Mouse (Mus musculus): ENCODE results near the gene Gm49322.
"Not testable (repeated sequence)": the region's sequence is repeated elsewhere in the genome, so short reads cannot be mapped to it uniquely, and the experiment has no call there.

Gene Gm49322

DNA sequence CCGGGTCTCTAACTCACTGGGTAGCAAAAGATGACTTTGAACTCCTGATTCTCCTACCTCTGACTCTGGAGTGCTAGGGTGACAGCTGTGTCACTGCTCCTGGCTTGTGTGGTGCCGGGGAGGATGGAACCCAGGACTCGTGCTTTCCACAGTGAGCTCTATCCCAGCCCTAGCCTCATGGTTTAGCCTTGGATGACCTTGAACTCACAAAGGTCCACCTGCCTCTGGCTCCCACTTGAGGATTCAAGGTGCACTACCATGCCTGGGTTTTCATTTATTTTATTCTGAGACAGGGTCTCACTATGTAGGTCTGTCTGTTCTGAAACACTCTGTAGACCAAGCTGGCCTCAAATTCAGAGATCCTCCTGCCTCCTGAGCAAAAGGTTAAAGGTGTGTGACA is 8.0 kb downstream of the Gm49322 start:
- no peak for DNase-seq

GRCm38 (mm10) chr10:80614351-80614750 is 8.5 kb downstream of the Gm49322 start:
- DNase-seq, result no peak

DNA sequence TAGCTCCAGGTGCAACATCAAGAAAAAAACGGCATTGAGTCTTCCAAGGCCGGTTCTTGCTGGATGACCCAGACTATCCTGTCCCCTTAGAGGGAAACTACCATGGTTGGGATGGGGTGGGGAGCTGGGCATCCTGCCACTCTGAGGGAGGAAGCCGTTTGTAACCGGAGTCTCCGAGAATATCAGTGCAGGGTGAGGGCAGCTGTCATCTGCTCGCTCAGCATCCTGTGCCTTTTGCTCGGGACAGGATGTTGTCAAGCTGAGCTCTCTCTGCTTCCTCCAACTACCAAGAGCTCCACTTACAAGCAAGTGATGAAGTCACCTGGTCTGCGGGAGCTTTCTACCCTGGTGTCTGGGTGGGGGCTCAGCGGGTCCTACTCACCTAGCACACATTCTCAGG is 12.4 kb downstream of the Gm49322 start:
- no peak for DNase-seq

DNA sequence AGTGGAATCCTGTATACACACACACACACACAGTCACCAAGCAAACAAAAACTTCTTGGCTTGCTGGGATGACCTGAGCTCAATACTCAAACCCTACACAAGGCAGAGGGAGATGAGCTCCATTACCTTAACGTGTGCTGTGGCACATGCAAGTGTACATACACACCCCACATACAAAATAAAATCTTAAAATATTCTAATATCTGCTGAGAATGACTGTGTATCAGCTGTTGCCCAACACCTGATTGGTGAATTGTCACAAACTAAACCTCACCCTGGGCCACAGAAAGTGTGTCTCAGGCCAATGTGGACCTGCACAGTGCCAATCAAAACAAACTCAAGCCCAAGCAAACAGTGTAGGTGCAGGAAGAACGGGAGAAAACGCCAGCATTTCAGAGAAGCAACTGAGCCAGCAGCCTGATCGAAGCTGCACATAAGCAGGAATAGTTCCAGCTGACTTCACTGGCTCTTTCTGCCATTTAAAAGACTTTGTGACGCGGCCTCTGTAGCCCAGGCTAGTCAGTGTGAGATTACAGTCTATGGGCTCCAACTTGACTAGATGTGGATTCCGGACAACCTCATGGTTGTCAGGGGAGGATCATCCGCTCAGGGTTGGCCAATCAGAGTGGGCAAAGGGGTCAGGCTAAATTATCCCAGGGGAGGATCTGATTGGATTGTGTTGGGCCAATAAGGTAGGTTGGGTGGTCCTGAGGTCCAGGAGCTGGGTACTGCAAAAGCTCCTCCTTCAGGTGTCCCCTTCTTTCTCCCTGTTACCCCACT is 13.8 kb downstream of the Gm49322 start:
- DNase-seq, result no peak

GRCm38 (mm10) chr10:80620365-80620764 is 14.5 kb downstream of the Gm49322 start:
- peak; percentile 68 for DNase-seq

DNA sequence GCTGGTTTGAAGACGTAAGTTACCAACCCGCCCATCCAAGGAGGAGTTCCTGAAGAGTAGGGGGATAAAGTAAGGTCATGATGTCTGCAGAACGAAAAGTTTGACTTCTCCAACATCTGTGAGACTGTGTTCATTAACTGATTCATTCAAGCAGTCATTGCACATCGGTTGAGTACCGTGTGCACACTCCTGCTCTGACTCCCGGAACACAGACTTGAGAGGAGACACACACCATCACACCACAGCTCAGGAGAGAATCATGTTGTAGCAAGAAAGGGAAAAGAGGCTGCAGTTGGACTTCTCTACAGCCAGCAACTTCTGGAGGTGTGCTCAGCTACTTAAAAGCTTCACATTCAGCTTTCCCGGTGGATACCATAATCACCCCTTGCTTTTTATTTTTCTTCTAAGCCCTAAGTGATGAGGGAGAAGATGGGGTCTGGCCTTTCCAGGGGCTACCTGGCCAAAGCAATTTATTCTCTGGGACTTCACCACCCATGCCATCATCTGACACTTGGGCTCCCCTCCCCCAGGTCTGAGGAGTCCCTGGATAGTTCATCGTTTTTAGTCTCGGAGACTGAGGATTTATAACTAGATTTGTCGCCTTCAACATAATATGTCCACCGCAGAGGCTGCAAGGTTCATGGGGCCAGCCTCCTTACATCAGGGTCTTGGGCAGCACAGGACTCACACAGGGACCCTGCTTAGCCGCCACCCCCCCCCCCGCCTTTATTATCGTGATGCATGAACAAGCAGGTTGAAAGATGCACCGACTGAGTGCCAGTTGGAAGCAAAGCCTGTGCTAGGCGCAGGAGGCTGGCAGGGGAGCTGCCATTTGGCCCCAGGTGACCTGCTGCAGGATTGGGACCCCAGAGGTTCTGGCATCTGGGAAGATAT is 15.2 kb downstream of the Gm49322 start:
- DNase-seq, result peak; percentile 74

DNA sequence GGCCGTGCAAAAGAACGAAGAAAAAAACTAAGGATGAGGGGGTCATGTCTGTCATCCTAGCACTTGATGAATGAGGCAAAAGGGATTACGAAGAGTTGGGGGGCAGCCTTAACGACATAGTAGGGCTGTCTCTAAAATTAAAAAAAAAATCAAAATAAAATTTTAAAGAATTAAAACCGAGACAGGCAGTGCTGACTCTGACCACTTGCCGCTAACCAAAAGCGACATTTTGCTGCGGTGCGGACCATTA is 15.8 kb downstream of the Gm49322 start:
- DNase-seq, result no peak

GRCm38 (mm10) chr10:80621940-80622660 is 16.3 kb downstream of the Gm49322 start:
- DNase-seq, result peak; percentile 100

DNA sequence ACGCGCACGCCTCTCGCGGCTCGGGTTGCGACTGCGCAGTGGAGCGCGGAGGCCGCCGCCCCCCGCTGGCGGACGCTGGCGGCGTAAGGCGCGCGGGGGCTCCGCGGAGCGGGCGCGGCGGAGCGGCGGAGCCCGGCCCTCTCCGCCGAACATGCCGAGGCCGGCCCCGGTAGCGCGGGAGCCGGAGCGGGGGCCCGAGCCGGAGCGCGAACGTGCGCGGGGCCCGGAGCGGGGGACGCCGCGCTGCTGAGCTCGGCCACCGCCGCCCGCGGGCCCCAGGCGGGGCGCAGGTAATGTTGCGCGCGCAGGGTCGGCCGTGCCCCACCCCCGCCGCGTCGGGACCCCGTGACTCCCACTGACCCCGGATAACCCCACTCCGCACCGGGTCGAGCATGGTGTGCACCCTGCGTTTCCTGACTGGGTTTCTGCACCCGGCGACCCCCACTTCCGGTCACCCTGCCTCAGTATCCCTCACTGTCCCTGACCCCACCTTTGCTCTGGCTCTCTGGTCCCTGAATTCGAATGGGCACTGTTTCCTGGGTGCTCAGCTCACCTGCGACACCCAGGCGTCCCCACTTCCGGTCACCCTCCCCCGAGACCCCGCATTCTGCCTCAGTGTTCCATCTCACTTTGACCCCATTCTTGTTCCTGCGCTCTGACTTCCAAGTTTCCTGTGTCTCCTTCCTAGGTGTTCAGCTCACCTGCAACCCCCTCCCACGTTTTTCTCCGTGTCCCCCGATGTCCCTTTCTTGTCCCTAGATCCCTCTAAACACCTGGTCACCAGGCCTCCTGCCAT is 17.0 kb downstream of the Gm49322 start, which contains the start of gene Csnk1g2:
TSS of gene Csnk1g2 (plus strand) at position 178 of the 796 bp plus-strand sequence.
- peak; percentile 84 for DNase-seq

- peak; percentile 81 for DNase-seq
Measured at GRCm38 (mm10) chr10:80623457-80624191, 17.8 kb downstream of the Gm49322 start.

- no peak for DNase-seq
Measured at GRCm38 (mm10) chr10:80625764-80626163, 19.9 kb downstream of the Gm49322 start.

DNA sequence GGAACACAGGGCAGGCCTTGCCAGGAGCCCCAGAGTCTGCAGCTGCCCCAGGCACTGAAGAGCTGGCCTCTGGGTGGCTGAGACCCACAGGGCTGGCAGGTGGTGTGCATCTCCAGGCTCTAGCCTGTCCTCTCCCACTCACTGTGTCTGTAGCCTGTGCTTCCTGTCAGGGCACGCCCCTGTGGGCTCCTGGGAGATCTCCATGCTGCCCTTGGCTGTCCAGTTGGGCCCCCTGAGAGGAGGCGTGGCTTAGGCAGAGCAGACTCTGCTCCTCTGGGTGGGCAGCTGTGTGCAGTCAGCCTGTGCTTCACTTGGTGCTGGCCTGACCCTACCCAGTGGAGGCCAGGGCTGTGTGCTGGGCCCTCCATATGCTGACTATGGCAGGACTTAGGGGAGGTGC is 21.9 kb downstream of the Gm49322 start:
- DNase-seq, result no peak

GRCm38 (mm10) chr10:80628925-80629324 is 23.1 kb downstream of the Gm49322 start:
- DNase-seq, result no peak

DNA sequence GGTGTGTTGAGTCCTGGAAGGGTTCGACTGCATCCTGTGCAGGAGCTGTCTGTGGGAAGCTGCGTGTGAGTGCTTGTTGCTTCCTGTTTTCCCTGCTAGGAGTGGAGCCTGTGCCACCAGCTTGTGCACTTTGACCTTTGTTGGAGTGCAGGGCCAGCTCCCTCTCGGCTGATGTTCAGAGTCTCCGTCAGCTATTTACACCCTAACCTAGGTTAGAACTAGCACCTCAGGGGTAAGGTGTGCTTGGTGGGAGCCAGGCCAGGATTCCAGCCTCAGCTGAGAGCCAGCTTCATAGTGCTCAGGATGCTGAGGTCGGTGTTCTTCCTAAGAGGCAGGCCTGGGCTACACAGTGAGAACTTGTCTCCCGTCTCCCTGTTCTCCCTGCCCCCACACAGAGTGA is 29.5 kb downstream of the Gm49322 start:
- no peak for DNase-seq

DNA sequence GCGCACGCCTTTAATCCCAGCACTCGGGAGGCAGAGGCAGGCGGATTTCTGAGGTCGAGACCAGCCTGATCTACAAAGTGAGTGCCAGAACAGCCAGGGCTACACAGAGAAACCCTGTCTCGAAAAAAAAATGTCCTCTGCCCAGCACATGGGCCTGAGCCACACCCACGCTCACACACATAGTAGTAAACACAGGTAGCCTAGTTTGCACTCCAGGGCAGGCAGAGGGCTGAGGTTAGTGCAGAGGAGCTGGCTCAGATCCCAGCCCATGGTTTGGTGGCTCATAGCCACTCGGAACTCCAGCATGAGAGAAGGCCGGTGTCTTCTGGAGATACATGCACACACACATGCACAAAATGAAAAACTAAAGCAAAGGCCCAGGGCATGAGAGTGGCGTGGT is 41.1 kb downstream of the Gm49322 start:
- DNase-seq, result no peak

GRCm38 (mm10) chr10:80649910-80650309 is 44.1 kb downstream of the Gm49322 start:
- DNase-seq, result not testable (repeated sequence)

DNA sequence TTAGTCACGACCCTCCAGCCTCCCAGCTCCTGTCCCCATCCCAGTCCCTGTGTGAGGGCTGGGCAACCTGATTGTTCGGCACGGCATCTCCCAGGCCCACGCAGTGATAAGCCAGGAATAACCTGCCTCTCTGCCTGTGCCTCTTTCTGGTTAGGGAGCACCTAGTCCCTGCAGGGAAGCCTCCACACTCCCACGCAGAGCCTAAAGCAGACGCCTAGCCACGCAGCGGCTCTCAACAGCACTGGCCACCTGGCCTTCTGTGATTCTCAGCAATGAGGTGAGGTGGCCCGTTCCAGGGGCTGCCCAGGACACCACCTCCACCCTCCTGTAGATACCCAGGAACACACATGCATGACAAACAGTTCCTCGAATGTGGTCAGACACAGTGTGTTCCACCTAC is 44.6 kb downstream of the Gm49322 start:
- no peak for DNase-seq

GRCm38 (mm10) chr10:80653156-80653720 is 47.4 kb downstream of the Gm49322 start:
- no peak for DNase-seq

GRCm38 (mm10) chr10:80654866-80655265 is 49.0 kb downstream of the Gm49322 start:
- peak; percentile 68 for DNase-seq

- peak; percentile 68 for DNase-seq
Measured at GRCm38 (mm10) chr10:80655406-80656129, 49.7 kb downstream of the Gm49322 start.

Measured in cerebellum, adult 9-10 months (tissue).